Mouse (Mus musculus) cerebellum, adult 2 months (tissue): ENCODE results near the gene Sucla2.

ENCODE experiments used
- CTCF ChIP-seq: fragments of 200-500 bp; IDR thresholded peaks from 2 replicates; pipeline ENCODE4 v1.5.1; 2011; ENCODE audit warnings: low read depth, mild to moderate bottlenecking, control low read depth, low read length, moderate library complexity, borderline replicate concordance; ENCODE audit not compliant: insufficient read depth
- POLR2A ChIP-seq: fragments of 200-500 bp; IDR thresholded peaks from 2 replicates; pipeline ENCODE4 v1.6.1; 2011; ENCODE audit warnings: low read length, control low read depth, borderline replicate concordance; ENCODE audit not compliant: insufficient read depth

- TF ChIP-seq POLR2A = no peak
- TF ChIP-seq CTCF = no peak
Measured at GRCm38 (mm10) chr14:73543781-73544180, 18.7 kb downstream of the Sucla2 start.
